Mouse (Mus musculus) heart, postnatal 0 days (tissue): Measurements from ENCODE around the gene Pdap1. TPM values are rescaled to one million over a fixed set of nuclear protein-coding genes. Genes with fewer than 3 reads are reported as not detected.

Experiments used
- ATAC-seq: fragments of 200-750 bp; cut with Nextera tagmentation; 2 replicates; pipeline ENCODE4 v1.8.0; 2017; ENCODE audit warnings: low read depth, moderate number of reproducible peaks, moderate library complexity; ENCODE audit not compliant: insufficient read depth
- DNase-seq: peaks from one replicate; pipeline ENCODE4 v3.0.0-alpha.2; 2016; ENCODE audit warnings: low spot score
- H3K27ac ChIP-seq: fragments of 300-500 bp; sonication (generic); 2 replicates; pipeline ENCODE4 v1.5.1; 2014; ENCODE audit warnings: low read depth, mild to moderate bottlenecking
- H3K27me3 ChIP-seq: fragments of 300-500 bp; sonication (generic); 2 replicates; pipeline ENCODE4 v1.6.1; 2014; ENCODE audit warnings: low read length, mixed read lengths; ENCODE audit not compliant: control insufficient read depth, insufficient read depth
- H3K36me3 ChIP-seq: fragments of 300-500 bp; sonication (generic); replicated peaks from 2 replicates; pipeline ENCODE4 v1.6.1; 2014; ENCODE audit warnings: low read length, mixed read lengths; ENCODE audit not compliant: control insufficient read depth, insufficient read depth
- H3K4me1 ChIP-seq: fragments of 300-500 bp; sonication (generic); 2 replicates; pipeline ENCODE4 v1.6.1; 2014; ENCODE audit warnings: antibody characterized with exemption; ENCODE audit not compliant: control insufficient read depth, insufficient read depth
- H3K4me2 ChIP-seq: fragments of 300-500 bp; sonication (generic); 2 replicates; pipeline ENCODE4 v1.6.1; 2014; ENCODE audit warnings: low read depth, mild to moderate bottlenecking, low read length, moderate library complexity
- H3K4me3 ChIP-seq: fragments of 300-500 bp; sonication (generic); 2 replicates; pipeline ENCODE4 v1.5.1; 2014; ENCODE audit warnings: low read depth, low read length
- H3K9ac ChIP-seq: fragments of 300-500 bp; sonication (generic); replicated peaks from 2 replicates; pipeline ENCODE4 v1.6.1; 2014; ENCODE audit warnings: low read depth, low read length, mixed read lengths
- H3K9me3 ChIP-seq: fragments of 300-500 bp; sonication (generic); replicated peaks from 2 replicates; pipeline ENCODE4 v1.6.1; 2016; ENCODE audit warnings: low read length; ENCODE audit not compliant: control insufficient read depth
- CTCF ChIP-seq: IDR thresholded peaks from 2 replicates; pipeline ENCODE4 v1.5.1; 2016; ENCODE audit warnings: antibody characterized with exemption, control low read depth, low read depth
- EP300 ChIP-seq: IDR thresholded peaks from 2 replicates; pipeline ENCODE4 v1.6.1; 2016; ENCODE audit warnings: antibody characterized with exemption, low read depth
- WGBS: fragments of 180-500 bp; shearing (Covaris S2); extraction: QIAGEN DNeasy Blood & Tissue Kit; methylation state at CpG from one replicate; pipeline ENCODE4 v1.1.7; 2014; 5-methylcytosine and 5-hydroxymethylcytosine counted together
- polyA plus RNA-seq: library from polyadenylated mRNA; unstranded; fragments of >200 nt; fragmentation: Nextera tagmentation; extraction: Ambion mirVana; gene quantifications from 2 replicates; pipeline ENCODE4 v1.2.1, GENCODE M21; 2015
- total RNA-seq: library from RNA; depleted of rRNA; stranded (reverse); fragments of >200 nt; gene quantifications from 2 replicates; pipeline ENCODE4 v1.2.3, GENCODE M21; 2014; ENCODE audit warnings: low replicate concordance

Gene Pdap1
- total and polyA plus RNA-seq, 2 experiments from 2014 or later = 15.9 to 58.0 TPM

DNA sequence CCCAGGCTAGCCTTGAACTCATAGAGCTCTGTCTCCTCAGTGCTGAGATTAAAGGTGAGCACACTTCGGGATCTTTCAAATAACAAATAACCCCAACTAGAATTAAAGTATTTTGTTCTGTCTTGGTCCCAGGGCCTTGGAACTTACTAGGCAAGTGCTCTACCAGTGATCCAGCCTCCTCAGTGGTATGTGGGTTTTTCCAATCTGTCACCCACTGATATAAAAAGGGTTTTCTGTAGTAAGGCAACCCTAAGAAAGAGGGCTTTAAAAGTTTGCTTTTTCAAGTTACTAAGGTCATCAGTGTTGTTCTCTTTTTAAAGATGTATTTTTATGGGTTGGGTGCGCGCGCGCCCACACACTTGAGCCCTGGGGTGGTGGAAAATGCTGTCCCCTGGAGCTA is 24.3 kb downstream of the Pdap1 start:
- no peak for TF ChIP-seq CTCF
- no peak for TF ChIP-seq EP300
- Histone ChIP-seq H3K4me2 (peak overlapping the region; percentile 64), H3K27ac (peak overlapping the region; percentile 87), H3K9ac (no peak overlapping the region), H3K9me3 (no peaks in the 10 kb centered on the region), H3K4me3 (peak overlapping the region; percentile 69), H3K4me1 (0 out of 2 replicates have a peak, but pooled peaks cover 4% of the 10 kb centered on the region), H3K27me3 (no peaks in the 10 kb centered on the region), H3K36me3 (0 out of 2 replicates have a peak, but pooled peaks cover under 1% of the 10 kb centered on the region)
- no peak for DNase-seq
- WGBS = 77% methylated on average over 5 of the region's 5 CpGs
- no peak for ATAC-seq

DNA sequence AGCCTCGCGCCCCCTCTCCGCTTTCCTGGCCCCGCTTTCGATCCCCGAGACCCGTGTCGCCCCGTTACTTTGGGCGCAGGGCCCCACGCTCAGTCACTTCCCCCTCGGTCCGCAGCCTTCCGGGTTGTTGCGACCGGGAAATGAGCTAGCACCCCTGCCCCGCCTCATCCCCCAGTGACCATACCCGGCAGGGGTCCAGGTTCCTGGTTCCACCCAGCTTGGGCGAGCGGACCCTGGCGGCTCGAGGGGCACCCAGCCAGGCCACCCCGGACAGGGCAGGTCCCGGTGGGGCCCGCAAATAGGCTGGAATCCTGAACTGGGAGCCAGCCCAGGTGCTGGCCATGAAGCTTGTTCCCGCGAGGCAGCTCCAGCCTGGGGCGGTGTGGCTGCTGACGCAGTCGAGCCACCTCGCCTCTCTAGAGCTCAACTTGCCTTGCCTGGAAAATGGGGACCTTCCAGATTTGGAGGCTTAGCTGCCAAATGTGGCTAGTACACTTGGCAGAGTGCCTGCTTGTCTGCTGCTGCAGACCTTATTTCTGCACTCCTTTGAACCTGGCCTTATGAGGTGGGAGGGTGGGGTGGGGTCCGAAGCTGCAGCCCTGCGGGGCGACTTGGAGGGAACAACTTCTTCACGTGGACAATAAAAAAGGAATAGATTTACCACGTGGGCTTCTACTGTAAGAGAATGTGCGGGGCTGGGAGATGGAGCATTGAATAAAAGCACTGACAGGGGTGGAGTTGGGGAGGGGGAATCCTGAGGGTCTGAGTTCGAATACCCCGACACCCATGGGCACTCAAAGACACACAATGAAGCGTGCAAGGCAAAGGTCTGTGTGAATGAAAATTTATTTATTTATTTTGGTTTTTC is 25.2 kb downstream of the Pdap1 start:
- WGBS = 16% methylated on average over 25 of the region's 40 CpGs
- Histone ChIP-seq H3K36me3 (peaks cover 9% of the 10 kb centered on the region), H3K4me2 (peak overlapping the region; percentile 64), H3K27me3 (no peaks in the 10 kb centered on the region), H3K9ac (peak overlapping the region; percentile 62), H3K4me3 (peak overlapping the region; percentile 69), H3K4me1 (no peaks in the 10 kb centered on the region), H3K9me3 (no peaks in the 10 kb centered on the region), H3K27ac (peak overlapping the region; percentile 72)
- ATAC-seq (peak; percentile 50), DNase-seq (peak; percentile 42)
- TF ChIP-seq CTCF (no peak), EP300 (no peak)

DNA sequence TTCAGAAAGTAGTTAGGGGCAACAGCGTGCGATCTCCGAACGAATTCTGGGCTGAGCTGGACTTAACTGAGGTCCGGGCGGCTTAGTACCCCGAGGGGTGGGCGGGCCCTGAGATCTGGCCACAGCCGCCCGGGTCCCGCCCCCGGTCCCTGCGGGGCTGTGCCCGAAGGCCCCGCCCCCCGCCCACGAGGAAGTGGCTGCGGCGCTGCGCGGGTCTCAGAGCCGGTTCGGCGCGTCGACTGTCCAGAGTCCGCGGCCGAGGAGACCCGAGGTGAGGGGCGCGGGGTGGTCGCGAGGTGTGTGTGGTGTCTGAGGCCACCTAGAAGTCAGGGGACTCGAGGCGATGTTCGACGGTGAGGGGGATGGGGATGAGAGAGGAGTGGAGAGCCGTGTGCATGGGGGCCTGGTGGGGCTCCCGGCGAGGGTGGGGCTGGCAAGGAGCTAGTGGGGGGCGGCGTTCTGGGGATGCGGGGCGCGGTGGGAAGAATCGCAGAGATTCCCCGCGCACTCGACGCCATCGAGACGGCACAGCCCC is 25.9 kb downstream of the Pdap1 start, which contains the start of gene Arpc1b:
TSS of gene Arpc1b (plus strand) at position 145 of the 535 bp plus-strand sequence.
- peak; percentile 69 for ATAC-seq
- H3K4me3 ChIP-seq = peak within 1 kb of the TSS; percentile 69
- peaks cover 16% of the 10 kb centered on the region for H3K36me3 ChIP-seq
- no peaks in the 10 kb centered on the region for H3K27me3 ChIP-seq
- peak within 1 kb of the TSS; percentile 62 for H3K9ac ChIP-seq
- H3K4me2 ChIP-seq = peak within 1 kb of the TSS; percentile 64
- no peaks in the 10 kb centered on the region for H3K9me3 ChIP-seq
- no peak for TF ChIP-seq EP300
- no peak for TF ChIP-seq CTCF
- WGBS = under 1% methylated on average over 33 of the region's 53 CpGs
- DNase-seq = peak; percentile 67
- peak within 1 kb of the TSS; percentile 72 for H3K27ac ChIP-seq
- no peaks in the 10 kb centered on the region for H3K4me1 ChIP-seq

DNA sequence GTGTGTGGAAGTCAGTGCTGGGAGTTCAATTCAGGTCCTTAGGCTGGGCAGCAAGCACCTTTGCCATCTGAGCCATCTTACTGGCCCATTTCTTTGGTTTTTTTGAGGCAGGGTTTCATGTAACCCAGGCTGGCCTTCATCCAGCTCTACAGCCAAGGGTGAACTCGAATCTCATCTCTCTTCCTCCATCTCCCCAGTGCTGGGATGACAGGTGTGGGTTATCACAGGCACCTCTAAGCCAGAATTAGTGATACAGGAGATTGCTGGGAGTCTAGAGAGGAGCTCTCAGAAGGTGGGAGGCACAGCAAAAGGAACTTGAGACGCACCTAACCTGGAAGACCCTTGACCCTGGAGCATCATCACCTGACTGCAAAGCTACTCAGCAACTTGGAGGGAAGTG is 26.6 kb downstream of the Pdap1 start:
- no peak for TF ChIP-seq CTCF
- no peak for TF ChIP-seq EP300
- Histone ChIP-seq H3K27me3 (no peaks in the 10 kb centered on the region), H3K4me2 (peak overlapping the region; percentile 64; the same call in 1 of the 2 replicates), H3K9me3 (no peaks in the 10 kb centered on the region), H3K4me3 (no peak overlapping the region), H3K9ac (no peak overlapping the region), H3K36me3 (peaks cover 22% of the 10 kb centered on the region), H3K4me1 (no peaks in the 10 kb centered on the region), H3K27ac (no peak overlapping the region)
- DNase-seq (no peak), ATAC-seq (no peak)
- 34% methylated on average over 2 of the region's 2 CpGs for WGBS

DNA sequence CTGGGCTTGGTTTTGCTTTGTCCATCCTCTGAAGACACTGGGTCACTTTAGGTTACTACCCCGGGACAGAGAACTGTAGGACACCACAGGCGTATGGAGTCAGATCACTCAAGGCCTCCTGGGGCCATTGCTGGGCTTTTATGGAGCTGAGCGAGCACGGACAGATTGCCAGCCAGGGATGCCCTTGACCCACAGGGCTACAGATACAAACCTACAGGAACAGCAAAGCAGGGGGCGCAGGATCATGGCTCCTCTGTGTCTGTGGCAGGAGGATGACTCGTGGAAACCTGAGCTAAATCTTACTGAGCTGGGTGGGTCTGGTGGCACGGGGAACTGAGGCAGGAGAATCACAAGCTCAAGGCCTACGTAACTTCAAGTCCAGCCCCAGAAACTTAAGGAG is 27.5 kb downstream of the Pdap1 start:
- no peaks in the 10 kb centered on the region for H3K9me3 ChIP-seq
- no peak for ATAC-seq
- H3K36me3 ChIP-seq = peaks cover 30% of the 10 kb centered on the region
- no peaks in the 10 kb centered on the region for H3K27me3 ChIP-seq
- no peak overlapping the region for H3K27ac ChIP-seq
- no peak overlapping the region for H3K4me3 ChIP-seq
- 79% methylated on average over 8 of the region's 8 CpGs for WGBS
- no peak overlapping the region for H3K4me2 ChIP-seq
- no peak for DNase-seq
- H3K4me1 ChIP-seq = no peaks in the 10 kb centered on the region
- TF ChIP-seq CTCF (no peak), EP300 (no peak)
- no peak overlapping the region for H3K9ac ChIP-seq
